Mouse (Mus musculus) spleen, postnatal 4 days (tissue): ENCODE data around the gene Prkab1.

ENCODE experiments used
- DNase-seq, 2 experiments: peaks; one replicate each; pipeline ENCODE4 v3.0.0; 2022; ENCODE audit warnings: low spot score in 2 of 2

The Prkab1 gene

DNA sequence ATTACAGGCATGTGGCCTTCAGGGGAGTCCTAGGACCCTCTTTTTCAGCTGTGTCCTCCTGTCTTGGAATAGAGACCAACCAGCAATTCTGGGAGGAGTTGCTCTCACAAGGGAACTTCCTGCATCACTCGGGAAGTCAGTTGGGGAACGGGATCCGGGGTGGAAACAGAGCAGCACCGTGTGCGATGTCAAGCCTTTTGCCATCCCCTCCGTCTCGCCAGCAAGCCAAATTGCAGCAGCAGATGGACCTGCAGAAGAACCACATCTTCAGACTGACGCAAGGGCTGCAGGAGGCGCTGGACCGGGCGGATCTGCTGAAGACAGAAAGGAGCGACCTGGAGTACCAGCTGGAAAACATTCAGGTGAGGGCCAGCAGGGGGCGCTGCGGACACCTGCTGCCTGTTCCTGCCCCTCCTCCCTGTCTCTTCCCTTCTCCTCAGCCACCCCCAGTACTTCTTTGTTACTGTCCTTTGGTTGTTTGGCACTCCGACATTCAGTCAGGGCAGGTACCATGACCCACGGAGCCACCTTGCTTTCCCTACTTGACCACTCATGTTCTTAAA lies 45.1 kb downstream of the Prkab1 start:
- DNase-seq, result peak; percentile 39 to 75

DNA sequence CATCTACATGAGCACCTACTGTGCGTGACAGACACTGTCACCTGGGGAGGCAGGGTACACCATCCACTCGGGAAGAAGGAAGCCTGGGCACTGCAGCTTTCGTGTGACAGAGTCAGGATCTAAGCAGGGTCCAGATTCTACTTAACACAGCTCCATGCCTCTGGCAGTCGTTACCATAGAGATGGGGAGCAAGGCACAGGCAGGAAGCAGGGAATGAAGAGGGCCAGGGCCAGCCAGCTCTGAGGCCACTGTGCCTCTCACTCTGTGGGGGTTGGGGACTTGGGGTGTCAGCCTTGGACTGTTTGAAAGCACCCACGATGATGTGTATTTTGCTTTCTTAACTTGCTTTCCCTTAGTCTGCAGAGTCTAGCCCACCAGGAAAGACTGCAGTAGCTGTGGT lies 46.1 kb downstream of the Prkab1 start:
- DNase-seq, result no peak

DNA sequence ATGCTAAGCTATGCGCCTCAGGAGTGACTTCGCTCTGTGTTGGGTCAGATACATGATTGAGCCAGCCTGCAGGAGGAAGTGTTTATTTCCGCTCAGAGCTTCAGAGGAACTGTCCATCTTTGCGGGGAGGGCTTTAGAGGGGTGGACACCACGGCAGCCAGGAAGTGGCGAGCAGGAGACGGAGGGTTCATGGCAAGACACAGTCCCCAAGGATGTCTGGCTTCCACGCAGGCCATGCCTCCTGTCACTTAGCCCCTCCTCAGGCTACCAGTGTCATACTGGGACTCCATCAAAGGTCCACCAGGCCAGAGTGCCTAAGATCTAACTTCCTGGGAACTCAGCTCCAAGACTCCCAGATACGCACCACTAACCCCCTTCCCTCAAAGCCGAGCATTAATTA lies 46.6 kb downstream of the Prkab1 start:
- peak in 1 of 2 experiments; percentile 36 for DNase-seq

DNA sequence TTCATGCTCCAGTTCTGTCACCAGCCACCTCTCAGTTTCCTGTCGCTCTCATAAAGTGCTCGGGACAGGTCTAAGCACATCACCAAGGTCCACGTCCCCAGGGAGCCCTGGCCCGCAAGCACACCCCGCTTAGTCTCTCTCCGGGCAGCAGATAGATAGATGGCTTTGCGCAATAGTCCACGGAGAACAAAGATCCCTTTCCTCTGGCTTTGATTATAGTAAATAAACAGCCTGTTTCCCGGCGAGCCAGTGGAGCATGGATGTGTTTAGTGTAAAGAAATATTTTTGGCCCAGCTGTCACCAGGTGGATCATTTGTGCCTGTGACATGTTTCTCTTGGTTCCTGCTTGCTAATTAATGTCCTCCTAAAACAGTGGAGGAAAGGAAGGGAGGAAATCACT lies 47.0 kb downstream of the Prkab1 start:
- DNase-seq, result no peak

DNA sequence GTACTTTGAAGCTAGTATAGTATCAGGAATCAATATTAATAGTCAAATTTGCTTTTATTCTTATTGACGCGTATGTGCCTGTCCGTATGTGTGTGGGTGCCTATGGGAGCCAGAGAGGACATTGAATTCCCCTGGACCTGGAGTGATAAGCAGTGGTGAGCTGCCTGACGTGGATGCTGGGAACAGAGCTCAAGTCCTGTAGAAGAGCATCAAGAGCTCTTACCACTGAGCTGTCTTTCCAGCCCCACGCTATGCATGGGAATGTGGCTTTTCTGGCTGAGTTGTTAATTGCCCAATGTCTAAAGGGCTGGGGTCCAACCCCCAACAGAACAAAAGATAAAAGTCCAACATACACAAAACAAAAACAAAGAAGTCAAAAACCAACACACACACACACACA lies 47.9 kb downstream of the Prkab1 start:
- DNase-seq, result no peak

DNA sequence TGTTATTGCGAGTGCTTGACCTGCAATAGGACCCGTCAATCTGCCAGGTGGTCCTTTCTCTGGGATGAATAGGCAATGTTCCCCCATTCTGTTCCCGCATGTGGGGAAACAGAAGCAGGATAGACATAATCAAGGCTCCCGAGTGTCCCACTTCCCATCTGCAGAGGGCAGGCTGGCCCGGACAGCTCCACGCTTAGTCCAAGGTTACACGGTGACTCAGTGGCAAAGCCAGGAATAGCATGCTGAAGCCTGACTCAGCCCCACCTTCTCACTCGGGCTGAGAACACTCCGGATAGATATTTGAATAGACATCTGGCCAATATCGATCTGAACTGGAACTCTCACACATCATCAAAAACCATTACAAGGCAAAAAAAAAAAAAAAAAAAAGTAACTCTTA lies 48.6 kb downstream of the Prkab1 start:
- DNase-seq, result no peak

DNA sequence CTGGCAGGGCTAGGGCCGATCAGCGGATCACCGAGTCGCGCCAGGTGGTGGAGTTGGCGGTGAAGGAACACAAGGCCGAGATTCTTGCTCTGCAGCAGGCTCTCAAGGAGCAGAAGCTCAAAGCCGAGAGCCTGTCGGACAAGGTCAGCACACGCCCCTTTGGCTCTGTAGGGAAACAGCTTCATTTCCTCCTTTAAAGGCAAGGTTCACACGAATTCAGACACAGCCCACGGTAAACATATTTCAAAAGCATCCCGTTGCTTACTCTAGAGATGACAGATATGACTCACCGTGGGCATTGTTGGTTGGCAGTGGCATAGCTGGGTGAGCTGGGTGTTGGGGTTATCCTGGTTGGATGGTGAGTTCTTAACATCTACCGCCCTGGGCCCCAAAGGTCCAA lies 53.1 kb downstream of the Prkab1 start:
- DNase-seq, result no peak
